Mouse (Mus musculus): ENCODE measurements at regions not wholly inside any gene's neighbourhood (a gene's known extent, or its start where the extent isn't known, plus 50 kb on each side); places are given as distances from the start of the nearest gene placed in this dataset.
"Not testable (repeated sequence)": the region's sequence is repeated elsewhere in the genome, so short reads cannot be mapped to it uniquely, and the experiment has no call there.

- Histone ChIP-seq H3K4me1 (ENCODE audit: control insufficient read depth) (no peaks in the 10 kb centered on the region), H3K36me3 (ENCODE audit: control insufficient read depth) (no peaks in the 10 kb centered on the region), H3K9me3 (ENCODE audit: control insufficient read depth, low read length) (no peaks in the 10 kb centered on the region), H3K4me3 (replicated peaks) (no peak overlapping the region), H3K27me3 (ENCODE audit: control insufficient read depth) (no peaks in the 10 kb centered on the region)
- TF ChIP-seq GATA1 (IDR thresholded peaks at IDR 0.05; ENCODE audit: low read length) (no peak), TAL1 (IDR thresholded peaks at IDR 0.05; ENCODE audit: low read length) (no peak)
These were observed 52.0 kb upstream of the Trpm1 start for GRCm38 (mm10) chr7:64101679-64102078.

- H3K27me3 ChIP-seq (ENCODE audit: control insufficient read depth) = no peaks in the 10 kb centered on the region
- no peak for TF ChIP-seq GATA1 (IDR thresholded peaks at IDR 0.05; ENCODE audit: low read length)
- H3K4me3 ChIP-seq (replicated peaks) = no peak overlapping the region
- no peaks in the 10 kb centered on the region for H3K4me1 ChIP-seq (ENCODE audit: control insufficient read depth)
- no peaks in the 10 kb centered on the region for H3K9me3 ChIP-seq (ENCODE audit: control insufficient read depth, low read length)
- H3K36me3 ChIP-seq (ENCODE audit: control insufficient read depth) = no peaks in the 10 kb centered on the region
These were observed 54.0 kb upstream of the Trpm1 start for GRCm38 (mm10) chr7:64099606-64100005.

DNA sequence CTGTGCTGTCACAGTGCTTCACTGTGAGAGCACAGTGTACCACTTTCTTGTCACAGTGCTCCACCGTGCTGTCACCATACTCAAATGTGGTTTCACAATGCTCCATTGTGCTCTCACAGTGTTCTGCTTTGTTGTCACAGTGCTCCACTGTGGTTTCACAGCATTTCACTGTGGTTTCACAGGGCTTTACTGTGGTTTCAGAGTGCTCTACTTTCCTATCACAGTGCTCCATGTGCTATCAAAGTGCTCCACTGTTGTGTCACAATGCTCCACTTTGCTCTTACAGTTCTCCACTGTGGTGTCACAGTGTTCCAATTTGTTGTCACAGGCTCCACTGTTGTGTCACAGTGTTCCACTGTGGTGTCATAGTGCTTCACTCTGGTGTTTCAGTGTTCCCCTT is 63.6 kb upstream of the Trpm1 start:
- no peak for TF ChIP-seq TAL1 (IDR thresholded peaks at IDR 0.05; ENCODE audit: low read length)

DNA sequence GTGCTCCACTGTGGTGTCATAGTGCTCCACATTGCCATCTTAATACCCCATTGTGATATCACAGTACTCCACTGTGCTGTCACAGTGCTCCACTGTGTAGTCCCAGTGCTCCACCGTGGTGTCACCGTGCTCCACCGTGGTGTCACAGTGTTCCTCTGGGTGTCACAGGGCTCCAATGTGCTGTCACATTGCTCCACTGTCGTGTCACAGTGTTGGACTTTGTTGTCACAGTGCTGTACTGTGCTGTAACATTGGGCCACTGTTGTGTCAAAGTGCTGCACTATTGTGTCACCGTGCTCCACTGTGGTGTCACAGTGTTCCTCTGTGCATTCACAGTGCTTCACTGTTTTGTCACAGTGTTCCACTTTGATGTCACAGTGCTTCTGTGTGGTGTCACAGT is 64.6 kb upstream of the Trpm1 start:
- Histone ChIP-seq H3K27me3 (ENCODE audit: control insufficient read depth) (no peaks in the 10 kb centered on the region; the same call in 1 of the 2 replicates), H3K9me3 (ENCODE audit: control insufficient read depth, low read length) (peaks cover 58% of the 10 kb centered on the region), H3K4me3 (replicated peaks) (no peak overlapping the region), H3K36me3 (ENCODE audit: control insufficient read depth) (no peaks in the 10 kb centered on the region), H3K4me1 (ENCODE audit: control insufficient read depth) (no peaks in the 10 kb centered on the region)
- TF ChIP-seq GATA1 (IDR thresholded peaks at IDR 0.05; ENCODE audit: low read length) = no peak
- no peak for TF ChIP-seq TAL1 (IDR thresholded peaks at IDR 0.05; ENCODE audit: low read length)

More for the DNA sequence above, 63.6 kb upstream of the Trpm1 start:
- Histone ChIP-seq H3K4me1 (ENCODE audit: control insufficient read depth) (no peaks in the 10 kb centered on the region), H3K9me3 (ENCODE audit: control insufficient read depth, low read length) (peaks cover 49% of the 10 kb centered on the region), H3K27me3 (ENCODE audit: control insufficient read depth) (no peaks in the 10 kb centered on the region; the same call in 1 of the 2 replicates), H3K36me3 (ENCODE audit: control insufficient read depth) (no peaks in the 10 kb centered on the region), H3K4me3 (replicated peaks) (no peak overlapping the region)

GRCm38 (mm10) chr7:64083978-64084377 is 69.7 kb upstream of the Trpm1 start:
- H3K4me1 ChIP-seq (ENCODE audit: control insufficient read depth); H3K36me3 ChIP-seq (ENCODE audit: control insufficient read depth); H3K27me3 ChIP-seq (ENCODE audit: control insufficient read depth); H3K4me3 ChIP-seq (replicated peaks): not testable (repeated sequence)
- peaks cover 85% of the 10 kb centered on the region for H3K9me3 ChIP-seq (ENCODE audit: control insufficient read depth, low read length)

DNA sequence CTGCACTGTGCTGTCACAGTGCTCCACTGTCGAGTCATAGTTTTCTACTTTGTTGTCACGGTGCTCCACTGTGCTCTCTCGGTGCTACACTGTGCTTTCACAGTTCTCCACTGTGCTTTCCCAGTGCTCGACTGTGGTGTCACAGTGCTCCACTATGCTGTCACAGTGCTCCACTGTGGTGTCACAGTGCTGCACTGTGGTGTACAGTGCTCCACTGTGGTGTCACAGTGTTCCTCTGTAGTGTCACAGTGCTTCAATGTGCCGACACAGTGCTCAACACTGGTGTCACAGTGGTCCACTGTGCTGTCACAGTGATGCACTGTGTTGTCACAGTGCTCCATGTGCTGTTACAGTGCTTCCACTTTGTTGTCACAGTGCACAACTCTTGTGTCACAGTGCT is 71.0 kb upstream of the Trpm1 start:
- Histone ChIP-seq H3K36me3 (ENCODE audit: control insufficient read depth) (no peaks in the 10 kb centered on the region), H3K27me3 (ENCODE audit: control insufficient read depth) (peaks cover 2% of the 10 kb centered on the region; the same call in 1 of the 2 replicates), H3K4me1 (ENCODE audit: control insufficient read depth) (no peaks in the 10 kb centered on the region), H3K9me3 (ENCODE audit: control insufficient read depth, low read length) (peaks cover 85% of the 10 kb centered on the region), H3K4me3 (replicated peaks) (no peak overlapping the region)
- TF ChIP-seq TAL1 (IDR thresholded peaks at IDR 0.05; ENCODE audit: low read length) = no peak
- TF ChIP-seq GATA1 (IDR thresholded peaks at IDR 0.05; ENCODE audit: low read length) = no peak

DNA sequence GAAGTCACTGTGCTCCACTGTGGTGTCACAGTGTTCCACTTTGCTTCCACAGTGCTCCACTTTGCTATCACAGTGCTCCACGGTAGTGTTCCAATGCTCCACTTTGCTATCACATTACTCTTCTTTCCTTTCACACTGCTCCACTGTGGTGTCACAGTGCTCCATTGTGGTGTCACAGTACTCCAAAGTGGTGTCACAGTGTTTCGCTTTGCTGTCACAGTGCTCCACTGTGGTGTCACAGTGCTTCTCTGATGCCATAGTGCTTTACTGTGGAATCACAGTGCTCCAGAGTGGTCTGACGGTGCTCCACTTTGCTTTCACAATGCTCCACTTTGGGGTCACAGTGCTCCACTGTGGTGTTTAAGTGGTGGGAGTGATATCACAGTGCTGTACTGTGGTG is 71.4 kb upstream of the Trpm1 start:
- TF ChIP-seq TAL1 (IDR thresholded peaks at IDR 0.05; ENCODE audit: low read length) (no peak), GATA1 (IDR thresholded peaks at IDR 0.05; ENCODE audit: low read length) (no peak)
- Histone ChIP-seq H3K4me1 (ENCODE audit: control insufficient read depth) (no peaks in the 10 kb centered on the region), H3K27me3 (ENCODE audit: control insufficient read depth) (peaks cover 2% of the 10 kb centered on the region; the same call in 1 of the 2 replicates), H3K4me3 (replicated peaks) (no peak overlapping the region), H3K9me3 (ENCODE audit: control insufficient read depth, low read length) (peaks cover 83% of the 10 kb centered on the region), H3K36me3 (ENCODE audit: control insufficient read depth) (no peaks in the 10 kb centered on the region)

GRCm38 (mm10) chr7:64081618-64082017 is 72.0 kb upstream of the Trpm1 start:
- H3K36me3 ChIP-seq (ENCODE audit: control insufficient read depth) = no peaks in the 10 kb centered on the region
- H3K4me1 ChIP-seq (ENCODE audit: control insufficient read depth) = no peaks in the 10 kb centered on the region
- H3K4me3 ChIP-seq (replicated peaks) = no peak overlapping the region
- peaks cover 2% of the 10 kb centered on the region; the same call in 1 of the 2 replicates for H3K27me3 ChIP-seq (ENCODE audit: control insufficient read depth)
- TF ChIP-seq GATA1 (IDR thresholded peaks at IDR 0.05; ENCODE audit: low read length) (no peak), TAL1 (IDR thresholded peaks at IDR 0.05; ENCODE audit: low read length) (peak; percentile 18; the same call in 1 of the 3 replicates)
- H3K9me3 ChIP-seq (ENCODE audit: control insufficient read depth, low read length) = peaks cover 79% of the 10 kb centered on the region

DNA sequence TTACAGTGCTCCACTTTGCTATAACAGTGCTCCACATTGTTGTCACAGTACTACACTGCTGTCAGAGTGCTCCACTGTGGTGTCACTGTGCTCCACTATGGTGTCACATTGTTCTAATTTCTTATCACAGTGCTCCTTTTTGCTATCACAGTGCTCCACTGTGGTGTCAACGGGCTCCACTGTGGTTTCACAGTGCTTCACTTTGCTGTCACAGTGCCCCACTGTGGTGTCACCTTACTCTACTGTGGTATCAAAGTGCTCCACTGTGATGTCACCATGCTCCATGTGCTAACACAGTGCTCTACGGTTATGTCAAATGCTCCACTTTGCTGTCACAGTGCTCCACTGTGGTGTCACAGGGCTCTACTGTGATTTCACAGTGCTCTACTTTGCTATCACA is 72.6 kb upstream of the Trpm1 start:
- TF ChIP-seq TAL1 (IDR thresholded peaks at IDR 0.05; ENCODE audit: low read length) (no peak), GATA1 (IDR thresholded peaks at IDR 0.05; ENCODE audit: low read length) (no peak)
- Histone ChIP-seq H3K4me1 (ENCODE audit: control insufficient read depth) (no peaks in the 10 kb centered on the region), H3K4me3 (replicated peaks) (no peak overlapping the region), H3K36me3 (ENCODE audit: control insufficient read depth) (no peaks in the 10 kb centered on the region), H3K27me3 (ENCODE audit: control insufficient read depth) (peaks cover 2% of the 10 kb centered on the region; the same call in 1 of the 2 replicates), H3K9me3 (ENCODE audit: control insufficient read depth, low read length) (peaks cover 76% of the 10 kb centered on the region)

GRCm38 (mm10) chr7:64079301-64079700 is 74.3 kb upstream of the Trpm1 start:
- Histone ChIP-seq H3K36me3 (ENCODE audit: control insufficient read depth) (no peaks in the 10 kb centered on the region), H3K27me3 (ENCODE audit: control insufficient read depth) (peaks cover 2% of the 10 kb centered on the region; the same call in 1 of the 2 replicates), H3K4me3 (replicated peaks) (no peak overlapping the region), H3K4me1 (ENCODE audit: control insufficient read depth) (no peaks in the 10 kb centered on the region), H3K9me3 (ENCODE audit: control insufficient read depth, low read length) (peaks cover 78% of the 10 kb centered on the region)
- TF ChIP-seq GATA1 (IDR thresholded peaks at IDR 0.05; ENCODE audit: low read length) (no peak), TAL1 (IDR thresholded peaks at IDR 0.05; ENCODE audit: low read length) (no peak)

Data from erythroblast, embryonic 14.5 days (primary cell).